Mouse (Mus musculus): ENCODE data around the gene Pdcd11. TPM values are rescaled to one million over a fixed set of nuclear protein-coding genes. Genes with fewer than 3 reads are reported as not detected.

Gene Pdcd11
- total RNA-seq, 2 experiments from 2014 or later, result 10.3 to 10.8 TPM

- no peak for DNase-seq
- intact Hi-C loops (cut with DNase I), result no loop called here
Observed at GRCm38 (mm10) chr19:47166758-47167157, 76.2 kb downstream of the Pdcd11 start.

GRCm38 (mm10) chr19:47167617-47168214, 77.1 kb downstream of the Pdcd11 start:
- DNase-seq, result no peak
- intact Hi-C loops (cut with DNase I), result loop anchor here (1.0 kb wide), 1 partner anchor 46 kb away; no protein-coding TSS in a partner anchor

GRCm38 (mm10) chr19:47168223-47168622, 77.7 kb downstream of the Pdcd11 start:
- intact Hi-C loops (cut with DNase I), result loop anchor here (1.0 kb wide), 1 partner anchor 47 kb away; no protein-coding TSS in a partner anchor
- peak; percentile 33 to 54 for DNase-seq

DNA sequence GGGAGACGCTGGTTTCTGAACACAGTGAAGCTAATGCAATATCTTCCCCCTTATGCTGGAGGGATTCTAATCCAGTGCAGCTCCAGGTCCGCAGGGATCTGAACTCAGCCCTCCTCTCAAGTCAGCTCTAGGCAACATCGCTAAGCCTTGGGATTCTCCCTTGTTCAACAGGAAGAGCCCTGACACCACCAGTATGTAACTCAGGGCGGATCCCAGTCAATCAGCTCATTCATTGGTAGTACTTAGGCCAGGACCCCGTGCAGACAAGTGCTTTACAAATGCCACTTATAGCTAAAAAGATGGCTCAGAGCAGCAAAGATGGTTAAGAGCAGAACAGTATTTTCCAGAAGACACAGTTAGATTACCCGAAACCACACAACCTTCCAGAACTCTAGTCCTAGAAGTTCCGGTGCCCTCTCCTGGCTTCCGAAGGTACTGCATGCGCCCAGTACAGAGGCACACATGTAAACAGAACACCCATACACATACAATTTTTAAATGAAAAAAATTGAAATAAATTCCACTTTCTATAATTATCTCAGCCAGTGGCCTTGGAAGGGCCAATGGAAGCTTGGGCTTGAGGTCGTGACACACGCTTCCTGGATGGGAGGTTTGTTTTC, 78.3 kb downstream of the Pdcd11 start:
- intact Hi-C loops (cut with DNase I), result loop anchor here (1.0 kb wide), 1 partner anchor 48 kb away; no protein-coding TSS in a partner anchor
- DNase-seq, result peak; percentile 85 to 93

DNA sequence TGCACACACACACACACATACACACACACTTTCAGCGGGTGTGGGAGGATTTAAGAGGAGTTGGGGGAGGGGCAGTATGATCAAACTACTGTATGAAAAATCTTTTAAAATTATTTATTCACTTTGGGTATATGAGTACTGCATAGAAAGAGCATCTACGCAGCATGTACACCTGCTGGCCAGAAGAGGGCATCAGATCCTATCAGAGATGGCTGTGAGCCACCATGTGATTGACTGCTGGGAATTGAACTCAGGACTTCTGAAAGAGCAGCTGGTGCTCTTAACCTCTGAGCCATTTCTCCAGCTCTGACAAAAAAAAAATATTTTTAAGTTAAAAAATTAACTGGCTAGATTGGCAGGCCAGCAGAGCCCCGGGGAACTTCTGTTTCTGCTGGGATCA, 83.9 kb downstream of the Pdcd11 start:
- intact Hi-C loops (cut with DNase I), result loop anchor here (2.0 kb wide), 2 partner anchors 84 to 164 kb away; no protein-coding TSS in a partner anchor
- DNase-seq, result no peak

DNA sequence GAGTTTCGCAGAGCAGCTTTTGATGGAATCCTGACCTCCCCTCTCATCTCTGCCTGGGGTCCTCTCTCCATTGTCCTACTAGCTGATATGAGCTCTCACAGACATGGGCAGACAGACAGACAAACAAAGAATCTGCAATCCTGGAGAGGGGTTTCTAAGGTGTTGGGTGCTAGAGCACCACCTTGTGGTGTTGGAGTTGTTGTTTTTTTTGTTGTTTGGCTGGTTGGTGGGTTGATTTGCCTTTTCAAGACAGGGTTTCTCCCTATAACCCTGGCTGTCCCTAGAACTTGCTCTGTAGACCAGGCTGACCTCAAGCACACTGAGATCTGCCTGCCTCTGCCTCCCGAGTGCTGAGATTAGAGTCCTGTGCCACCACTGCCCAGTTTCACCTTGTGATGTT, 84.9 kb downstream of the Pdcd11 start:
- intact Hi-C loops (cut with DNase I), result loop anchor here (2.0 kb wide), 2 partner anchors 83 to 163 kb away; no protein-coding TSS in a partner anchor
- no peak for DNase-seq

DNA sequence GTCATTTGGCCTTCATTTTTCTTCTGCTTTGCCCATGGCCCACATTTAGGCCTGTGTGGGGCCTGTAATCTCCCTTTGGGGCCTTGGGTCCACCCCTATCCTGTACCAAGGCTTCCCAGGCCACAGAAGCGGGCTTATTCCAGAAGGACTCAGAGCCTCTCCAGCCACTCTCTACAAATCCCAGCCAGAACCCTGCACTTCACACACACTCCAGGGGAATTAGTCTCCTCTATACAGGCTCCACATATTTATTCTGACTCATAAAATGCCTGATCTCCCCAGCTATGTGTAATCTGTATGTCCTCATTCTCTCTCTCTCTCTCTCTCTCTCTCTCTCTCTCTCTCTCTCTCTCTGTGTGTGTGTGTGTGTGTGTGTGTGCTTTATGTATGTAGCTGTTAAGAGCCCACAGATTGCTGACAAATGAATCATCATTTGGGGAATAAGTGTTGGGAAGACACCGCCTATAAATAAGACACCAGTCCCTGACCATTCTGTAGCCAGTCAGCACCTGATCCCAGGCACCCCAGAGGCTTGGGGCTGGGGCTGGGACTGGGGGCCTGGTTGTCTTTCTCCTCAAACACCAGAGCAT, 86.4 kb downstream of the Pdcd11 start:
- DNase-seq, result no peak
- intact Hi-C loops (cut with DNase I), result no loop called here

DNA sequence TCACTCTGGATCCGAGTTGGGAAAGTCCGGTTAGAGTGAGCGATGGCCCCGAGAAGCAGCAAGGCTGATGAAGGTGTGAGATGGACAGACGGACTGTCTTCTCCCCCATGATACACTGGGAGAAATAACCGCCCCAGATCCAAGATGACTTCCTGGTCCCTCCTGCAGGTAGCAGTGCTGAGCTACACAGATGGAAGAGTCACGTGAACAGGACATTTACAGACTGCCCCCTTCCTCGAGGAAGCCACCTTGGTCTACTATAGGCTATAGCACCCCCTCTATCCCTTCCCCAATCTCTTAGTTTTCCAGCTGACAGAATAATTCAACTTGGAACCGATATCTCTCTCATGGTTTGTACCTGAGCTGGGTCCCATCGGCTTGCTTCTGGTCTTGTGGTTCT, 87.4 kb downstream of the Pdcd11 start:
- DNase-seq, result no peak
- intact Hi-C loops (cut with DNase I), result no loop called here

DNA sequence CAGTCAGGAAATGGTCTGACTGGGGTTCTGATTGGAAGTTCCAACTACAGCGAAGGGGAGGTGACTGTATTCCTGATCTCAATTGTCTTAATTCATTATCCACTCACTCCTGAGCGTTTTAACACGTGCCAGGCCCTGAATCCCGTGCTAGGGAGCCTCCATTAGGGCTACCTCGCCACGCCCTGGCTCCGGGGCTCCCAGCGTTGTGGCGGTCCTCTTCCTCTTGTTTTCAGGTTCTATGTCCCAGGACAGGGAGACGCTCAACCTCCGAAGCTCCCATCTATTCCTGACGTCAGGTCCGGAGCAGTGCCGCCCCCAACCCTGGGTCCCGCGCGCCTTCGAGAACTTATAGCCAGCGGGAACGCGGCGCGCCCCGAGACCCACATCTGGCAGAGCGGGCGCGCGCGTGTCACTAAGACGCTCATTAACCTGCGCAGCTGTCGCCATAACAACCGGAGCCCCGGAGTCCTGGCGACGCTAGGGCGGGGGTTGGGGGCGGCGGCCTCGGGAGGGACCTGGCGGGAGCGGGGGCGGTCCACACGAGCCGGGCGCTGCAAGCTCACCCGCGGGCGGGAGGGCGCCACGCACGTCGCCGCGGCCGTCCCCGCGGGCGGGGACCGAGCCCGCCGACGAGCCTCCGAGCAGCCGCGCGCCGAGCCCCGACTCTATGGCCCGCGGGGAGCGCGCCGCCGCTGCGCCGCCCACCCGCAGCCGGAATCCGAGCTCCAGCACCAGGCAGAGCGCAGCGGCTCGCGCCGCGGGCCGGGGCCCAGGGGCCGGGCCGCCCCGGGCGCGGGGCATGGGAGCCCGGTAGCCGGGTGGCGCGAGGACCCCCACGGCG, 88.1 kb downstream of the Pdcd11 start, which contains the start of gene Neurl1a:
Gene Neurl1a, plus strand, starts transcription at position 390 of the 841 bp plus-strand sequence.
- intact Hi-C loops (cut with DNase I), result no loop called here
- DNase-seq, result peak; percentile 26 to 47

GRCm38 (mm10) chr19:47179272-47179809, 88.8 kb downstream of the Pdcd11 start:
- DNase-seq, result peak; percentile 5 to 17
- intact Hi-C loops (cut with DNase I), result no loop called here

DNA sequence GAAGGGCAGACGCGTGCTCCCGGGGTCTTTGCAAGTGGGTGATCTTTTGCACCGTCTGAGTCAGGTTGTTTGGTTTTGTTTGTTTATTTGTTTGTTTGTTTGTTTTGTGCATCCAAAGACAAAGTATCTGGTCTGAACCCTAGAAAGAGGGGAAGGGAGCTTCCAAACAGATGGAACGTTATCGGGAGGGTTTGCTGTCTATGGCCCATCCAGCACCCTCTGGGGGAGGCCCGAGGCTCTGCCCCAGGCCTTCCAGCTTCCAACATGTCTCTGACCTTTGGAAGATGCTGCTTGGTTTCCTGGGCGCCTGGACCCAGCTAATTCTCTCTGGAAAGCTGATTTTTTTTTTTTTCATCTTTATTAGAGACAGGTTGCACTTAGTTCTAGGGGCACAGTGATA, 89.4 kb downstream of the Pdcd11 start:
- DNase-seq, result no peak
- intact Hi-C loops (cut with DNase I), result no loop called here

Other genes starting within 250 kb of the Pdcd11 start
- gene Ina, start 76.1 kb upstream of the Pdcd11 start, total RNA-seq (2021), result not detected
- gene Nt5c2, start 75.6 kb upstream of the Pdcd11 start, total RNA-seq (2021), result 10 to 100 TPM; 59.6 to 61.2 TPM
- gene Pcgf6, start 39.9 kb upstream of the Pdcd11 start, total RNA-seq (2021), result 1 to 10 TPM; 3.0 to 3.4 TPM
- gene Taf5, start 23.0 kb upstream of the Pdcd11 start, total RNA-seq (2021), result 1 to 10 TPM; 3.0 to 3.3 TPM
- 1,000 to 10,000 TPM; 2,349 to 2,453 TPM for gene Usmg5, start 121 bp upstream of the Pdcd11 start, total RNA-seq (2021)
- 1 to 10 TPM; 4.0 to 4.6 TPM for gene Calhm2, start 47.5 kb downstream of the Pdcd11 start, total RNA-seq (2021)
- not detected for gene Calhm1, start 53.5 kb downstream of the Pdcd11 start, total RNA-seq (2021)
- not detected for gene Calhm3, start 67.0 kb downstream of the Pdcd11 start, total RNA-seq (2021)
- 1 to 10 TPM in 1 of 2 experiments, under 1 TPM in 1; 0.92 to 1.2 TPM for gene Neurl1a, start 88.1 kb downstream of the Pdcd11 start, total RNA-seq (2021)

Measured in heart, postnatal 36 days (tissue).